12 mouse cellular contexts compared by ENCODE assay signal in genomic region chr6:85334251-85334650, GRCm38 (mm10). TPM values are rescaled to one million over a fixed set of nuclear protein-coding genes. Genes with fewer than 3 reads are reported as not detected.
DNase-seq lines count a peak whose midpoint lies in the region; ATAC-seq and TF ChIP-seq lines count a peak whose summit lies in the region.
"Had no signal": no experiment of that assay in that cellular context is flagged by ENCODE, and none has a peak within 500 bp of the region (broad histone marks: within the 10 kb centered on the region; RNA-seq: fewer than 3 reads in every experiment).

No protein-coding gene starts in this region.

- no peak overlapping the region for H3K4me3 ChIP-seq in forebrain, embryonic 13.5 days
- H3K4me3 ChIP-seq in forebrain, embryonic 15.5 days, result no peak overlapping the region; the same call in 1 of the 2 replicates
- no peak overlapping the region for H3K4me3 ChIP-seq in liver, adult 2 months (ENCODE audit: insufficient read depth, low read depth, low read length)
- H3K4me3 ChIP-seq in intestine, postnatal 0 days (ENCODE audit: low read depth, low read length), result no peak overlapping the region
- peak overlapping the region; percentile 73; the same call in 1 of the 2 replicates for H3K4me3 ChIP-seq in neural tube, embryonic 13.5 days

- H3K79me2 ChIP-seq in liver, adult 2 months (ENCODE audit: control insufficient read depth, insufficient read depth, low read length), result no peaks in the 10 kb centered on the region

- no peak for ATAC-seq in forebrain, embryonic 13.5 days
- ATAC-seq in forebrain, embryonic 15.5 days (replicated peaks), result no peak
- ATAC-seq in intestine, postnatal 0 days, result no peak
- no peak for ATAC-seq in neural tube, embryonic 13.5 days (ENCODE audit: low read depth)

- TF ChIP-seq CTCF in liver, adult 2 months (IDR thresholded peaks at IDR 0.05; ENCODE audit: low read depth, low read length), result no peak
- no peak for TF ChIP-seq CTCF in intestine, postnatal 0 days (IDR thresholded peaks at IDR 0.05; ENCODE audit: low read depth)

- H3K4me2 ChIP-seq in forebrain, embryonic 13.5 days, result peak overlapping the region; percentile 92
- H3K4me2 ChIP-seq in forebrain, embryonic 15.5 days (replicated peaks), result no peak overlapping the region
- peak overlapping the region; percentile 97; the same call in 1 of the 2 replicates for H3K4me2 ChIP-seq in intestine, postnatal 0 days (replicated peaks; ENCODE audit: low read depth)
- H3K4me2 ChIP-seq in neural tube, embryonic 13.5 days, result peak overlapping the region; percentile 97; the same call in 1 of the 2 replicates

- H3K4me1 ChIP-seq in forebrain, embryonic 13.5 days, result peaks cover 12% of the 10 kb centered on the region
- peaks cover 14% of the 10 kb centered on the region for H3K4me1 ChIP-seq in forebrain, embryonic 15.5 days
- H3K4me1 ChIP-seq in liver, adult 2 months (ENCODE audit: control insufficient read depth, insufficient read depth, low read length), result peaks cover 12% of the 10 kb centered on the region
- H3K4me1 ChIP-seq in intestine, postnatal 0 days (replicated peaks; ENCODE audit: control insufficient read depth, insufficient read depth, low read length), result peaks cover 6% of the 10 kb centered on the region; the same call in 1 of the 2 replicates
- H3K4me1 ChIP-seq in neural tube, embryonic 13.5 days (replicated peaks), result peaks cover 16% of the 10 kb centered on the region

- H3K27ac ChIP-seq in forebrain, embryonic 13.5 days, result no peak overlapping the region
- no peak overlapping the region for H3K27ac ChIP-seq in forebrain, embryonic 15.5 days (replicated peaks)
- H3K27ac ChIP-seq in liver, adult 2 months (replicated peaks; ENCODE audit: insufficient read depth, low read depth, low read length), result 0 out of 2 replicates have a peak overlapping the region, but pooled peaks have one; percentile 3
- no peak overlapping the region for H3K27ac ChIP-seq in intestine, postnatal 0 days (ENCODE audit: low read depth, low read length)
- 0 out of 2 replicates have a peak overlapping the region, but pooled peaks have one; percentile 97 for H3K27ac ChIP-seq in neural tube, embryonic 13.5 days (replicated peaks)

- no peak overlapping the region for H3K9ac ChIP-seq in forebrain, embryonic 13.5 days
- no peak overlapping the region for H3K9ac ChIP-seq in forebrain, embryonic 15.5 days (replicated peaks)
- H3K9ac ChIP-seq in liver, adult 2 months (ENCODE audit: low read depth, low read length), result no peak overlapping the region
- no peak overlapping the region for H3K9ac ChIP-seq in intestine, postnatal 0 days (ENCODE audit: low read depth, low read length)
- H3K9ac ChIP-seq in neural tube, embryonic 13.5 days, result no peak overlapping the region

- DNase-seq in liver, adult 2 months (ENCODE audit: extremely low read depth, low read depth, low spot score), result no peak
- DNase-seq in liver, result no peak
- no peak for DNase-seq in urinary bladder, postnatal 10 days (ENCODE audit: low spot score)
- DNase-seq in adrenal gland, postnatal 14 days, result no peak
- DNase-seq: forebrain, postnatal 0 days; kidney, adult 18-20 months; thymus, postnatal 36 days had no signal

- TF ChIP-seq POLR2A in liver, adult 2 months (IDR thresholded peaks at IDR 0.05; ENCODE audit: extremely low read depth, insufficient read depth, low read length), result no peak

- peaks cover 8% of the 10 kb centered on the region; the same call in 1 of the 2 replicates for H3K36me3 ChIP-seq in forebrain, embryonic 13.5 days (ENCODE audit: poor library complexity, severe bottlenecking)
- no peaks in the 10 kb centered on the region for H3K36me3 ChIP-seq in forebrain, embryonic 15.5 days
- H3K36me3 ChIP-seq in liver, adult 2 months (ENCODE audit: control insufficient read depth, insufficient read depth, low read length), result no peaks in the 10 kb centered on the region
- peaks cover 17% of the 10 kb centered on the region; the same call in 1 of the 2 replicates for H3K36me3 ChIP-seq in intestine, postnatal 0 days (ENCODE audit: control insufficient read depth, insufficient read depth)
- peaks cover 16% of the 10 kb centered on the region for H3K36me3 ChIP-seq in neural tube, embryonic 13.5 days

- H3K27me3 ChIP-seq in forebrain, embryonic 13.5 days, result peaks cover 10% of the 10 kb centered on the region
- no peaks in the 10 kb centered on the region for H3K27me3 ChIP-seq in forebrain, embryonic 15.5 days
- H3K27me3 ChIP-seq in liver, adult 2 months (ENCODE audit: control insufficient read depth, insufficient read depth, low read length), result no peaks in the 10 kb centered on the region
- H3K27me3 ChIP-seq in intestine, postnatal 0 days (replicated peaks; ENCODE audit: control insufficient read depth, insufficient read depth, low read length), result no peaks in the 10 kb centered on the region
- peaks cover 32% of the 10 kb centered on the region for H3K27me3 ChIP-seq in neural tube, embryonic 13.5 days

- no peaks in the 10 kb centered on the region for H3K9me3 ChIP-seq in forebrain, embryonic 13.5 days (replicated peaks)
- no peaks in the 10 kb centered on the region for H3K9me3 ChIP-seq in forebrain, embryonic 15.5 days
- no peaks in the 10 kb centered on the region for H3K9me3 ChIP-seq in intestine, postnatal 0 days (ENCODE audit: control insufficient read depth)
- H3K9me3 ChIP-seq in neural tube, embryonic 13.5 days, result no peaks in the 10 kb centered on the region
- H3K9me3 ChIP-seq: megakaryocyte, embryonic 14.5 days had no signal

RNA-seq across cellular contexts. Expression of gene Sfxn5, which starts 1.0 kb away (rescaled TPM):
- polyA plus RNA-seq in forebrain, embryonic 13.5 days (2015; fragmentation: Nextera tagmentation; extraction: Ambion mirVana), result 20.9 and 22.7 TPM in 2 replicates
- polyA plus RNA-seq in forebrain, embryonic 15.5 days (2015; fragmentation: Nextera tagmentation; extraction: Ambion mirVana), result 24.2 and 25.3 TPM in 2 replicates
- 21.9 and 23.6 TPM in 2 replicates for total RNA-seq in liver, adult 2 months (2014; rRNA removed)
- polyA plus RNA-seq in liver, adult 2 months (2012; rRNA removed), result 23.4 and 31.8 TPM in 2 replicates
- 3.2 and 3.4 TPM in 2 replicates for polyA plus RNA-seq in intestine, postnatal 0 days (2015; fragmentation: Nextera tagmentation; extraction: Ambion mirVana)
- 11.8 and 15.8 TPM in 2 replicates for polyA plus RNA-seq in neural tube, embryonic 13.5 days (2015; fragmentation: Nextera tagmentation; extraction: Ambion mirVana)
- total RNA-seq in adrenal gland, postnatal 14 days (2021), result 21.7 and 31.8 TPM in 2 replicates

RNA-seq across cellular contexts. Expression of gene Rab11fip5, which starts 40.2 kb away (rescaled TPM):
- polyA plus RNA-seq in forebrain, embryonic 13.5 days (2015; fragmentation: Nextera tagmentation; extraction: Ambion mirVana), result 7.1 and 8.5 TPM in 2 replicates
- polyA plus RNA-seq in forebrain, embryonic 15.5 days (2015; fragmentation: Nextera tagmentation; extraction: Ambion mirVana), result 15.1 and 15.2 TPM in 2 replicates
- total RNA-seq in liver, adult 2 months (2014; rRNA removed), result 0.46 and 0.54 TPM in 2 replicates
- polyA plus RNA-seq in liver, adult 2 months (2012; rRNA removed), result 0.55 and 1.4 TPM in 2 replicates
- polyA plus RNA-seq in intestine, postnatal 0 days (2015; fragmentation: Nextera tagmentation; extraction: Ambion mirVana), result 30.5 and 35.8 TPM in 2 replicates
- 13.2 and 15.1 TPM in 2 replicates for polyA plus RNA-seq in neural tube, embryonic 13.5 days (2015; fragmentation: Nextera tagmentation; extraction: Ambion mirVana)
- 22.7 and 28.7 TPM in 2 replicates for total RNA-seq in adrenal gland, postnatal 14 days (2021)

Comparison
In these comparisons a context has a peak if more than half of its experiments do, and no peak if none do; other contexts are left out.
1. H3K27ac ChIP-seq: peak in liver, adult 2 months (single experiment) and neural tube, embryonic 13.5 days (single experiment); none in forebrain, embryonic 13.5 days (single experiment), forebrain, embryonic 15.5 days (single experiment) and intestine, postnatal 0 days (single experiment).